Mouse (Mus musculus) urinary bladder, postnatal 25 days (tissue): Measurements from ENCODE around the gene Vmn2r43.
"Not testable (repeated sequence)": the region's sequence is repeated elsewhere in the genome, so short reads cannot be mapped to it uniquely, and the experiment has no call there.

Experiments used
- DNase-seq: peaks from one replicate; pipeline ENCODE4 v3.0.0; 2022; ENCODE audit warnings: low spot score

Vmn2r43 gene

DNA sequence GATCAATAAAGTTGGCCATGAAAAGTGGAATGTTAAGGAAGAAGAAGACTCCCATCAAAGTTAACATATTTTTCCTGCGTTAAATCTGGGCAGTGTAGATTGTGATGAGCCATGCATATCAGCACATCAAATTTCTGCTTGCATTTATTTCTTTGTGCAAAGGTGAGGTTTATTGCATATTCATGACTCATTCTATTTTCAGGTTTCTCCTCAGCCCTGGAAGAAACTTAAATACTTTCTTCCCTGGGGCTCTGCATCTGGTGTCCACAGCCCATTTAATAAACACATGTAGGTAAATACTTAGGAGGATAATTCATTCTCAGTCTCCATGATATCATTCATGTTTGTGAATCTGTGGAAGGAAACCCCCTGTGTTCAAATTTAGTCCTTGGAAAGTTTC lies at the start of gene Vmn2r43:
TSS of gene Vmn2r43 (minus strand) at position 101 of the 400 bp plus-strand sequence.
- not testable (repeated sequence) for DNase-seq

DNA sequence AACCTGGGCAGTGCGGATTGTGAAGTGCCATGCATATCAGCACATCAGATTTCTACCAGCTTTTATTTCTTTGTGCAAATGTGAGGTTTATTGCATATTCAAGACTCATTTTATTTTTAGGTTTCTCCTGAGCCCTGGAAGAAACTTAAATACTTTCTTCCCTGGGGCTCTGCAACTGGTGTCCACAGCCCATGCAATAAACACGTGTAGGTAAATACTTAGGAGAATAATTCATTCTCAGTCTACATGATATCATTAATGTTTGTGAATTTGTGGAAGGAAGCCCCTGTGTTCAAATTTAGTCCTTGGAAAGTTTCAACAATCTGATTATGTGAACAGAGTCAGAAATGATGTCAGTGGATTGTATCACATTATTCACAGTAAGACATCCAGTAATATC lies 60.2 kb downstream of the Vmn2r43 start, which contains the start of gene Vmn2r42:
TSS of gene Vmn2r42 (minus strand) at position 101 of the 400 bp plus-strand sequence.
- not testable (repeated sequence) for DNase-seq
